Mouse (Mus musculus) granulocyte monocyte progenitor cell, adult 5-6 weeks (primary cell): Measurements from ENCODE around the gene Gm17359. TPM values are rescaled to one million over a fixed set of nuclear protein-coding genes. Genes with fewer than 3 reads are reported as not detected.

Experiments
- ATAC-seq: replicated peaks from 2 replicates; pipeline ENCODE4 v1.8.0; 2016; ENCODE audit warnings: mild to moderate bottlenecking, moderate TSS enrichment, inconsistent platforms; ENCODE audit not compliant: poor library complexity, severe bottlenecking
- total RNA-seq, 2 experiments: library from RNA; stranded (forward) in 1 of 2; stranded (reverse) in 1 of 2; fragments of 200-712, 200-1000 nt in 1 of 2; fragments of >200 nt in 1 of 2; fragmentation: Nextera tagmentation in 1 of 2; gene quantifications; 2 replicates each; pipeline ENCODE4 v1.2.3; 2014 to 2017

Gene Gm17359
- total RNA-seq, 2 experiments from 2014 or later: not detected

DNA sequence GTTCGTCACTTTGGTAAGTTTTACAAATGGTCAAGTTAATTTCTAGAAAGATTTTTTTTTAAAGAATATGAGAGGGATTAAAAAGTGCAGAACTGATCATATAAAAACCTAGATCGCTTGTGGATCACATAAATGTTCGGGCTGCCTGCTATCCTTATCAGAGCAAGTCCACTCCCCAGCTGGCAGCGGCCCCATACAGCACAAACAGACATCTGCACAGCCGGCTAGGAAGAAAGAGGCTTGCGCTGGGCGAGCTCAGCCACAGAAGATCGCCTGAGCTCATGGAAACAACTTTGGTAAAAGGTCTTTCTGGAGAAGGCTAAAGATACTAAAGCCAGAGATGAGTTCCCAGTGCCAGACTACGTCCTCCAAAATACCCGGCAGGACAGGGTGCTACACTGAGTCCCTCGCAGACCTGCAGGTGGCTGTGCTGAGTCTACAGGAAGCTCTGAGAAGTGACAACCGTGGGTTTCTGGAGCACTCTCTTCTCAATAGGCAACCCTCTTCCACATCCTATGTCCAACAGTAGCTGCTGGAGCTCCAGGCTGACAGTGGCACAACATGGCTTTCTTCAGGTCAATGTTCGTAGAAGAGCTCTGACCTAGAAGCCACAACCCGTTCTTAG, 122.3 kb downstream of the Gm17359 start:
- ATAC-seq: no peak

DNA sequence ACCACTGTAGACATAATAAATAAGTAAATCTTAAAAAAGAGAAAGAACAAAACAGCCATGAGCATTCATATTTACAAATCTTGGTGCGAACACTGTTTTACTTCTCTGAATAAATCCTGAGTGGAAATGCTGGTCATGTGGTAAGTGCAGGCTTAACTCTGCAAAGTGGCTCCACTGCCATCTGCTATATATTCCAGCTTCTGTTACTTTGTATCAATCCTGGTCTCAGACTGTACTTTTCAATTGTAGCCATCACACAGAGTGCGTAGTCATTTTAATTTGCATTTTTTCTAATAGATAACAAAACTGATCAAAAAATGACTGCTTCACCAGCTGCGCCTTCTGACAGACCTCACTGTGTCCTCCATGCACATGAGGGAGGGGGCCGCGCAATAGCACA, 133.0 kb downstream of the Gm17359 start:
- no peak for ATAC-seq

DNA sequence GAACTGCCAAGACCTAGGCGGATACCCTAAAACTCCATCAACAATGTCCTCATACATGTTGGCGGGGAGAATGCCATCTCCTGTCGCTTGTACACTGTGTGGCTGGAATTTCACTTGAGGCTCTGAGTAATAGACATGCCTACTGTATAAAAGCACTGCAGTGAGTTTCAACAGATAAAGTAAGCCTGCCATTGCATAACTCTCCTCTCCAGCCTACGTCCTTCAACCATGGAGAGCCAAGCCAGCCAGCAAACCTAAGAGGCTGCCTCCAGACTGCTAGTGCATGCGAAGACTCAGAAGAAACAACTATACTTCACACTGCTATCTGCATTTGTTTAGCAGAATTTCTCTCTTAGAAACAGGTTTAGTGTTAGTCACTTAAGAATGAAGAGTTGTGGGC, 135.9 kb downstream of the Gm17359 start:
- ATAC-seq: peak; percentile 56

DNA sequence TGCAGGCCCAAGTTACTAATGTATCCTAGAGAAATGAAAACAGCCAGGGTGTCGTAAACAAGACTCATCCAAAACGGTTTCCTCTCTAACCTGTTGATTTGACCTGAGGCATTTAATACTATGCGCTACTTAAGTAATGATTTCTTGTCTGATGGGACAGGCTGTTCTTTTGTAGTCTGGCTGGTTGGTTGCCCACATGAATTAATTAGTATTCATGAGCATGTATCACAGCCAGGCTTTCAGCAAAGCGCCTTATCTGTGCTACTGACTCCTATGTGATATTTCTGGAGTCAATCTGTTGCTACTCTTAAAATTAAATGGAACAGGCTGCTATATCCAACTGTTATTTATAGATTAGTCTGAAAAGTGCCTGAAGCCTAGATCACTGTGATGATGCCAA, 138.4 kb downstream of the Gm17359 start:
- ATAC-seq: no peak

DNA sequence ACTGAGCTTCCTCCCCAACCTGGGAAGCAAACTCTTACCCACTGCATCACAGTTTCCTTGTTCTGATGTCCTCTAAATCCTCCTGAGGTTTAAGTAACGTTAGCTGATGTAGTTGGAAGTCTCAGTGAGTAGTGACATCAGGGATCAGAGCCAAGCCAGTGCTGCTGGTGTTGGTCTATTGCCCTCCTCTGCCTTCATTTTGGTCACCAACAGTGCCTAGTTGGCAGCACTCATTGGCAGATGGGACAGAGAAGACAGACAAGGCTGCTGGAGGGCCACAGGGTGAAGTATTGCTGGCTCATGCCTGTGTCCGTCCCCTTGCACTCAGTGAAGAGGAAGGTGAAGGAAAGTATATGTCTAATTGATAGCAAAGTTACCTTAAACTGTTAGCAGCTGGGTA, 139.5 kb downstream of the Gm17359 start:
- ATAC-seq: no peak

DNA sequence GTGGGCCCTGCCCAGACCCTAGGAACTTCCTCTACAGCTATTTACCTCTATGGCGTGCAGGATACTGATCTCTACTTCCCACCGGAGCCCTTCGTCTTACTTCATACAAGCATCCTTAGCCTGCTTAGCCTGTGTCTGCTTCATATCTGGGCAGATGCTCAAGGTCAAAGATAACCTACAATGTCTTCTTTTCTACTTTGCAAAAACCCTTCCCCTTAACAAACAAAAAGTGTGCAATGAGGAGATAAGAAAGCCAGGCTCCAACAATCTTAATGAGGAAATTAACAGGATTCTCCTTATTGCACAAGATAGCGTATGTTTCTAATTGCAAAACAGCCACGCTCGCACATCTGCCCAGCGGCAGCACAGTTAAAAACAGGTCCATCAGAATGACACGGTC, 141.9 kb downstream of the Gm17359 start:
- ATAC-seq: peak; percentile 84

DNA sequence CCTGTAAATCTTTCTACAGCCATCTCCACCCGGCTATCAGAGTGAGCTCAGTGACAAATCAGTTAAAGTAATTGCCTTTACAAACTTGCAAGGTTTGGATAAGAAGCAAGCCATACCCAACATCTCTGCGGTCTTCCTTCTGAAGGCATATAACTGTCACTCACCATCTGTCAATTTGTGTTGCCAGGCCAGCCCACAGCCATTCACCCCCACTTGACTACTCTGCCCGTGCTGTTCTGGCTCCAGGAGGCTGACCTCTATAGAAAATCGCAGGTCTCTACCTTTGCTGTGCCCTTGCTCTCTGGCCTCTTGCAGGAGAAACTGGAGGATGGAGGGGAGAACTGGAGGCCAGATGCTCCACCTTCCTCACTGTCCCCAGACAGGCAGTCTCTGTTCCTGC, 142.4 kb downstream of the Gm17359 start:
- ATAC-seq: peak; percentile 36

DNA sequence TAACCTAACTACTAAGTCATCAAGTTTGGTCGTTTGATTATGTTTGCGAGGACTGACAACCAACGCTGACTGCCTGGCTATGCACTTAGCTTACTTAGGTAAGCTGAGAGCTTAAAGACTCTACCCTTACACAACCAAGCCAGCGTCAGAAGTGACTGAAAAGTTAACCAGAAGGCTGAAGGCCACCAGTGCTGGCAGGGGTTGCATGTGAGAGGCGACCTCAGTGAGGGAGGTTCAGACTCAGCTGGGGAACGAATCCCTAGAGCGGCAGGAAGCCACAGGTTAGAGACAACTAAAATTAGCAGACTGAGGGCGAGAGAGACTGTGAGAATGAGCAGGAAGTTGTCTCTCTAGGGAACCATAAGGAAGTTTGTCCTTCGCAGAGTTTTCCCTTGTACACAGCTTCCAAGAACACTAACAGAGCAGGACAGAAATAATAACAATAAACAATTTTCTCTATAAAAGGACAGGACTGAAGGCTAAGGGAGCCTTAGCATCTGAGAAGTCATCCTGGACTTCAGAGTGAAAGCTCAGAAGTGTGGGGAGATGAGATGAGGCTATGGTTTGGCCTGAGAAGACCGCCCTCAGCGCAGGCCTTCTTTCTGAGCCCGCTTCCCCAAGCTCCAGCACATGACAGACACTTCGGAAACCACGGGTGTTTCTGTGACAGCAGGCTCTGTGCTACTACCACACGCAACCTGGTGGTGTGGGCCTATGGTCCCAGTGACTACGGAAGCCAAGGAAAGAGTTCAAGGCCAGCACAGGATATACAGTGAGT, 148.0 kb downstream of the Gm17359 start:
- peak; percentile 69 for ATAC-seq

DNA sequence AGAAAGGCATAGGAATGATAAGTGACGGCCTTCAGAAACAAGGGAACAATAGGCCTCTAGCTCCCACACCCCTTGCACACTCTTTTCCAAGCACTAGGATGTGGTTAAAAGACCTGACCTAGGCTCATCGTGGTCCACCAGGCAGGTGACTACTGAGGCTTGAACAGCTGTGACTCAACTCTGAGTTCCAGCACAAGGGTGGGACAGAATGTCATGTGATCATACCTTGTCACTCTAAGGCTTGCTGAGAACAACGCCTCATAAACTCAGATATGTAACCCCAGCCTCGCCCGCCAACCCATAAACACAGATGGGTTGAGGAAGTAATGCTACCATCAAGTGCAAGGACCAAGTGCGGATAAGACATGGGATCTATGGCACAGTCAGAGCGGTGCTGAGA, 151.6 kb downstream of the Gm17359 start:
- no peak for ATAC-seq

DNA sequence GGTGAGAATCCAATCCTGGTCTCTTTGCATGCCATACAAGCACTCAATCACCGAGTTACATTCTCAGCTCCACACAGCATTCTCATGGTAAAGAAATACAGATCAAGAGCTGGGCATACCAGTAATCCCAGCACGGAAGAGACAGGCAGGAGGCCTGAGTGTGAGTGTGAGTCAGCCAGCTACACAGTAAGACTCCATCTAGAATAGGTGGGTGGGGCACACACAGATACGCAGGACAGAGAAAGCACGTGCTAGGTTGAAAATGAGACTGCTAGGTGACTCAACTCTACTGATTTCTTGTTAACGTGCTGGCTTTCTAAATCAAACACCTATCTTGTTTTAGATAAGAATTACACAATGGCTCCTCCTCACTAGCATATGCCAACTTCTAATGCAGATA, 153.6 kb downstream of the Gm17359 start:
- no peak for ATAC-seq

DNA sequence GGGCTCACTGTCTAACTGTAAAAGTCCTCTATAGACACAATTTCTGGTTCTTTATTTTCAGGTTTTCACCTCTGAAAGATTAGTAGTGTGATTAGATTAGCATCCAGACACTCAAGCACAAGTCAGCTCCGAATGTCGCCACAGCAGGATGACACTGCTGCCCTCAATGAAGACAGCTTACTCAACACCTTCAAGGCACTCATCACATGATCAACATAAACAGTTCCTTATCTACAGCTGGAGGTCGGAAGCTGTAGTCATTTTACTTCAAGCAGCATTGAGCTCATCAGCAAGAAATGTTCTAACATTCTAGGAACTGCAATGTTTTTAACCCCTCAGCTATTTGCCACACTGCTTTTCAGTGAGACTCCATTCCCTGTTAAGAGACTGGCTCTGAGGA, 155.2 kb downstream of the Gm17359 start:
- peak; percentile 94 for ATAC-seq

DNA sequence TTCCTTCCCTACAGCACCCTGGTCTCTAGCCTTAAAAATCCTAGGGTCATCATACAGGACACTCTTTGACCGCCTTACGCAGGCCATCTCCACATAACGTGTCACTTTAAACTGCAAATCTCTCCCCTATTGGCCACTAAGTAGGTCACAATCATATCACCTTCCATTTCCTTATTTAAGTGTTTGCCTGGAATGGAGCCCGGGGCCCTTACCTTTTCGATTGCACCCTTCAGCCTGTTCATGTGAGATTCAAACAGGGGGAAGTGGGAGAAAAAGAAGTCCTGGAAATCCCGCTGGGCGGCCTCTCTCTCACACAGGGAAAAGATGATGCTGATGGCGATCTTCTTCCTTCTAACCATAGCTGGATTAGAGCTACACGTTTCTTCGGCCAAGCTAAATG, 156.6 kb downstream of the Gm17359 start:
- no peak for ATAC-seq

DNA sequence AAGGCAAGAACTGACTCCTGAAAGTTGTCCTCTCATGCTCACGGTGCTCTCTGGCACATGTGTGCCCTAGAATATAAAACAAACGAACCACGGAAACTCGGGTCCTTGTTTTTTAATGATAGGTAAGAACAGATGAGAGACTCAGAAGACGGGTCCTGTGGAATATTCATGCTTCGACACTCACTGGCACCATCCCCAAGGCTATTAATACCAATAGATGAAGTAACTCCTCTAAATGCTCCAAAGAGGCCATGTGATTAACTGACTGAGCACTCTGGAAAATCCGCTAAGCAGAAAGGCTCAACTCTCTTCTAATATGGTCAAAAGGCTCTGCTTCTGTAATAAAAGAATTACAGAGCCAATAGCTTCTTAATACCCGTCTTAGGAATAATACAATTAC, 157.6 kb downstream of the Gm17359 start:
- ATAC-seq: no peak

DNA sequence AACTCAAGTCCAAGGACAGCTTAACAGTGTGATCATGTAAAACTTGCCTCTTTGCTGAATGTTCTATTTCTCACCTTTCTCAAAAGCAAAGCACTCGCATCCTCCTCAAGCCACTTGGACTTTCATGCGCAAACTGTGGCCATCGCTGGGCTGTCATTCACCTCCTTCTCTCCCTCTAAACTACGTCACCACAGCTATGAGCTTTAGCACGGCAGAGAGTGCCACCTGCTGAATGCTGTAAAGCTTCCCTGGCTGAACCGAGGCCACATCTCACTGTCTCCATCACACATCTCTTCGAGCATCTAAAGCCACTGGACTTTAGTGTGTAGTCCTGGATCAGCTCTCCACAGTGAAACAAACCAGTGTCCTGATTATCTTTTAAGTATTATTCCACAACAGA, 158.7 kb downstream of the Gm17359 start:
- ATAC-seq: no peak

DNA sequence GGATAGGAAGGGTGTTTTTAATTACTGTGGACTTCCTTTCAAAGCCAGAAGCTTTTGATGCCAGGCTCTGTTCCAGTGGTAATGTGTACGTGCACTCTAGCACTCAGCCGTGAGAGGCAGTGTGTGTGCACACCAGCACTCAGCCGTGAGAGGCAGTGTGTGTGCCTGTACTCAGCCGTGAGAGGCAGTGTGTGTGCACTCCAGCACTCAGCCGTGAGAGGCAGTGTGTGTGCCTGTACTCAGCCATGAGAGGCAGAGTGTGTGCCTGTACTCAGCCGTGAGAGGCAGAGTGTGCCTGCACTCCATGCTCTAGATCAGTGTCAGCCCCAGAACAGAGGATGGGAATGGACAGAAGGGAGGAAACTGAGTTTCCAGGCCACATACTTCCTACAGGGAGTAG, 160.2 kb downstream of the Gm17359 start:
- ATAC-seq: no peak

DNA sequence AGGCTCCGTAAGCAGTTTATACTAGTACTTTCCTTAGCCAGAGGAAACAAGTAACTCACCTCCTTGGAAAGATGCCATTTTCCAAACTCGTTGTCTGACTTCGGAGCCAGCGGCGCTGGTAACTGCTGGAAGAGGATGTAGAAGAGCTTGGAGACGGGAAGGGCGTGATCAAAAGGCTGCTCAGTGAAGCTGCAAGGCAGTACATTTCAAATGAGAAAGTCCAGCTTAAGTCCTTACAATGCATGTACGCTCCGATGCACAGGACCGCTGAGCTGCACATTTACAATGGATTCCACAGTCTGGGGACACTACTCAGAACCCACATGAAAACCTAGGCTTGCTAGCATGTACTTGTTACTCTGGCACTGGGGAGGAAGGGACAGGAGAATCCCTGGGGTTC, 163.8 kb downstream of the Gm17359 start:
- no peak for ATAC-seq

DNA sequence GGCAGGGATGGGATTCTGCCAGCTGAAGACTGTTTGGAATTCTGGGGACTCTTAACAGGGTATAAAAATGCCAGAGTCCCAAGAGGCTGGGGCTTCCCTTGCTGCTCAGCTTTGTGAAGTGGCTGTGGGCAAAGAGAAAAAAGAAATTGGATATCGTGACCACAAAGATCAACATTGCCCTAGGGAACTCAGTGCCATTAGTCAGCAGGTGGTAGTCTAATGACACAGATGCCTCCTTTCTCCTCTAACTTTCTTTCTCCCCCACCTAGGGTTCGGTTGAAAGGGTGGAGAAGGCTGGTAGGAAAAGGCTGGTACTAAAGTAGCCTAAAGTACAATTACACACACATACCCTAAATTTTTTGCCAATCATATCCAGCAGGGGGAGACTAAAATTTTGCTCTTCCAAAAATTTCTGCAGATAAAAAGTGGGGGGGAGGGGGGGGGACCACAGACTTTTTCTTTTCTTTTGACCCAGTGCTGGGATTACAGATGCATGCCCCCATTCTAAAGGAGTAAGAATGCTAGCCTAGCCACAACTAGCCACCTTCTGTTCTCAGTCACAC, 164.8 kb downstream of the Gm17359 start:
- no peak for ATAC-seq

Other genes with a start within 250 kb of the Gm17359 start
- 17.4 and 19.4 TPM in 2 replicates for gene Rapgef2, start 50.1 kb upstream of the Gm17359 start, total RNA-seq (2014; fragmentation: Nextera tagmentation)
- 15.5 and 21.0 TPM in 2 replicates for gene Rapgef2, start 50.1 kb upstream of the Gm17359 start, total RNA-seq (2017)
- gene Fnip2, start 231.1 kb downstream of the Gm17359 start, total RNA-seq (2014; fragmentation: Nextera tagmentation): 13.1 and 13.2 TPM in 2 replicates
- 6.3 TPM in 2 replicates for gene Fnip2, start 231.1 kb downstream of the Gm17359 start, total RNA-seq (2017)